Mouse (Mus musculus): Measurements from ENCODE around the gene Ndufb5.
"Not testable (repeated sequence)": the region's sequence is repeated elsewhere in the genome, so short reads cannot be mapped to it uniquely, and the experiment has no call there.

The Ndufb5 gene

DNA sequence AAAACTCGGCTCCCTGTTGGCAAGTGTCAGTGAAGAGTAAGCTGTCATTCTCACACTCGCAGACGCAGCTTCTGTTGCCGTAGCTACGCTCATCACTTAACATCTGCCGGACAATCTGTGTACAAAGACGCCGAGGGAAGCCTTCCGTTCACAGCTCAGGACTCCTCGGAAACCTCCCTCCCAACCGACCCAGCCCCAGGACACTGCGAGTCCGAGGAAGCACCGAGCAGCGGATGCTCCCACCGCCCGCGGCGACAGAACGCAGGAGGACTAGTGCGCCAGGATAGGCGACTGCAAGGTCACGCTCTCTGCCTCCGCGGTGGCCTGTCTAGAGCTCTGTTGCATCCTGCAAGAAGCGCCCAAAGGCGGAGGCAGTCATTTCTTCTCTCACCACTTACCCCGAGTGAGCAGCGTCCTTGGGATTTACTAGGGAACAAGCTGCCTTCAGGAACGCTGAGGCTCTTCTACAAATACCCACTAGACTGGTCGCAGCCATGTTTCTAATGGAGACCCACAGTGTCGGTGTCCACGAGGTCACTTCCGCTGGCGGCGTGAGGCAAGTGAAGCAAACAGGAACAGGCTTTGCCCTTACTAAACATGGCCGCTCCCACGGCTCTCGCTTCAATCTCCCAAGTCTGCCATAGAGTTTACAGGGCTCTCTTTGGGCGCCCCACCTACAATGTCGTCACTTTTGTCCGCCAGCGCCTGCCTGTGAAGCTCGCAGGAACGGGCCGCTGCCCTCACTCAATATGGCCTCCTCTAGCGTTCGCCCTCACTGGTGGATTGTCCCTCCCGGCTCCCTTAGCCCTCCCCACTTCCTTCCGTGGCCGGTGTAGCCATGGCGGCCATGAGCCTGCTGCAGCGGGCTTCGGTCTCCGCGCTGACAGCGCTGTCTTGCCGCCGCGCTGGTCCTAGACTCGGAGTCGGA lies at the start of gene Ndufb5:
Gene Ndufb5 (plus strand): TSS at position 747 of the 928 bp plus-strand sequence.
- DNase-seq (ENCODE audit: low spot score in 2 of 2): peak; percentile 97 to 99

DNA sequence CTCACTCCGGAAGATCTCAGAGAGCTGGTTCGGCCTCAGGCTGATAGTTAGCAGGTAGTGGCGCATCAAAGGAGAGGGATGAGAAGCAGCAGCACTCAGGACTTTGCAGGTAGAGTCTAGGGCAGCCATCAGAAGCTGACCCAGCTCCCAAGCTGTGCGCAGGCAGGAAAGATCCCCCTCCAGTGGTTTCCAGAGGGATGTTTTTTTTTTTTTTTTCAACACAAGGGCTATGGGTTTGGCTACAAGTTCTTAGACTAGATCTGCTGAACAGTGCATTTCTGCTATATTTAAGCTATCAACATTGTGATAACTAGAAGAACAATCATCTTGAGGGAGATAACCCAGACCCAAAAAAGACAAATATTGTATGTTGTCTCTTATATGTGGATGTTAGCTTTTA lies 49.6 kb upstream of the Ndufb5 start:
- no peak for DNase-seq (ENCODE audit: low spot score in 2 of 2)

DNA sequence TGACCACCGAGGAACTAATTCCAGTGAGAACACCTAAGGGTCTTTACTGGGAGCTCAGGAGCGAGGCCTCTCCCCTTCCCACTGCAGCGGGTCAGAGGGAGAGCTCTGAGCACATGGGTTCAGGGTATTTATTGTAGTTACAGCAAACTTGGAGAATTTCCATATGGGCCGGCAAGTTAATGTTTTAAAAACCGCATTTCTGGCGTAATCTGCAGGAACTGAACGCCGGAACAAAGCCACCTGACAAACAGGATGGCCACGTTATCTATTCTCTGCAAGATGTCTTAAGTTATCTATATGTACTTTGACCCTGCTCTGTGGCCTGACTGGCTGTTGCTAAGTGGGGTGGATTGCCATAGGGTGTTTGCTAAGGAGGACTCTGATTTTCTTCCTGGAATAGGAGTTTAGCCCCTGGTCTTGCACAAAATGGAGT lies 47.2 kb upstream of the Ndufb5 start:
- DNase-seq (ENCODE audit: low spot score in 2 of 2): no peak

DNA sequence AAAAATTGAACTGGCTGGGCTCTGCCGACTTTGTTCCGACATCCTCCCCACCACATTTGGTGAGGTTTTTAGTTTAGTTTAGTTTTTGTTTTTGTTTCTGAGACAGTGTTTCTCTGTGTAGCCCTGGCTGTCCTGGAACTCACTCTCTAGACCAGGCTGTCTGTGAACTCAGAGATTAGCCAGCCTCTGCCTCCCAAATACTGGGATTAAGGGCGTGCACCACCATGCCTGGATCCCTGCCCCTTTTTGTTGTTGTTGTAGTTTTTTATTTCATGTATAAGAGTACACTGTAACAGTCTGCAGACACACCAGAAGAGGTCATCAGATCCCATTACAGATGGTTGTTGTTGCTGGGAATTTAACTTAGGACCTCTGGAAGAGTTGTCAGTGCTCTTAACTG lies 46.8 kb upstream of the Ndufb5 start:
- DNase-seq (ENCODE audit: low spot score in 2 of 2): no peak

DNA sequence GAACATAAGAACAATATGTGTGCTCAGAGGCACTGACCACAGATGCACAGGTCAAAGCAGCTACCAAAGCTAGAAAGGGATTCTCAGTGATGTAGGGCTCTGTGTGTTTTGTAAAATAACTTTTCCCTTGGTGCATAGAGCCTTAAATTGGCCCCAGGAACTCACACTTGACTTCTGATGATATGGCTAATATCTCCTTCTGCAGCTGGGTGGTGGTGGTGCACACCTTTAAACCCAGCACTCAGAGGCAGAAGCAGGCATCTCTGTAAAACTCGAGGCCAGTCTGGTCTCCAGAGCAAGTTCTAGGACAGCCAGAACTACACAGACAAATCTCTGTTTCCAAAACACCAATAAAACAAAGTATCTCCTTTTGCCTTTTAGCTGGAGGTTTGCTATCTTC lies 45.9 kb upstream of the Ndufb5 start:
- no peak for DNase-seq (ENCODE audit: low spot score in 2 of 2)

DNA sequence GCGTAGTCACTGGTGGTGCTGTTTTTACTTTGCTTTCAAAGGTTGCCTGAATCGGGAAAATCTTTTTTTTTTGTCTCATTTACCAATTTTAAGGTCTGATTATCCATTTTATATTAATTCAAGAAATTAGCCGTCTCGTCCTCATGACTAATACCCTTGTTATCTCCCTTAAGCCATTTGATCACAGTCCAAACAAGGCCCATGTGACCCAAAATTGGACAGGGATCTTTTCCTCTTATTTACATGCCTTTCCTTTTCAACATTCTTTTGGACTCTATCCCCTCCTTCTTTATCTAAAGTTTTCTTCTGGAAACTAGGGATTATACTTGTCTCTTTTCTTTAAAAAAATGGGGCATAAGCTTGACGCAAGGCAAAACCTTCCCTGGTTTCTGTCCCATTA lies 44.9 kb upstream of the Ndufb5 start:
- DNase-seq (ENCODE audit: low spot score in 2 of 2): no peak

DNA sequence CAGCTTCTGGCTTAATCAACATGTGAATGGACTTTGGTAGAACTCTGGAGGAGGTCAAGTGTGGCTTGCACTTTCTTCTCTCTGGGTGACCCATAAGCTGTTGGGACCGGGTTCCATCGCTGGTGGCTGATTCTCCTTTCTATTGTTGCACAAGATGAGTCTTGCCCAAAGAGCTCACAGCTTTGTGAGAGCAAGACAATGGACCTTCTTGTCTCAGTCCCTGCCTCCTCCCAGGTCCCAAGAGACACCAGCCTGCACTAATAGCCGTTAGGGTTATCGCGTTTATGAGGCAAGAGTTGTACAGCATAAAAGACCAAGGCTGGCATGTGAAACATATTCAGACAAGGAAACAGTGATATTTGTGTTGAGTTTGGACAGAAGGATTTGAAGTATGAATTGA lies 42.6 kb upstream of the Ndufb5 start:
- no peak for DNase-seq (ENCODE audit: low spot score in 2 of 2)

DNA sequence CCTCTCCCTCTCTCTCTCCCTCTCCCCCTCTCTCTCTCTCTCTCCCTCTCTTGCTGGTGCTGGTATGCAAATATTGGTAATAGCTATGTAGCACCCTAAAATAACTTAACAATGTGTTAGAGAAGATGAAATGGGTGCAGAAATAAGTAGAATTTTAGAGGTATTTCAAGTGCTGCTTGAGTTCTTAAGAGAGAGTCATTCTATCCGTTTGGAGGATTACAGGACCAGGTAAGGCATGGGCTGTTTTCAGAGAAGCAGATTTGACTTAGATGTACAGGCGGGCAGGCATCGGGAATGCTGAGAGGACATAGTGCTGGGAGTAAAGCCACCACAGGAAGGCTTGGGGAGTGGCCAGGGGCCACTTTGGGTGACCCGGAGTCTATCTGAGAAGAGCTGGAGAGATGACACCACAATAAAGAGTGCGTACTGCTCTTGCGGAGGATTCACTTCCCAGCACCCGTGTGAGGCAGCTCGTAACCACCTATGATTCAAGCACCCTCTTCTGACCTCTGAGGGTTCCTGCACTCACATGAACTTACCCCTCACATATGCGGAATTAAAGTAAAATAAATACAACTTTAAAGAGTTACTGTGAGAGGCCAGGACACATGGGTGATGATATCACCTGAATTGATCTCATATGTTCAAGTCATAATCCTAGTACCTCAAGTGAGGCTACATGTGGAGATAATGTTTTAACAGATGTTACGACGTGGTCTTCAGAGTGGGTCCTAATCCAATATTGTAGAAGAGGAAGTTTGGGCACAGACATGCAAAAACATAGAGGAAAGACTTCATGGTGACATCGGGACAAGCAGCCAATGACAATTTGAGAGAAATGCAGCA lies 41.8 kb upstream of the Ndufb5 start:
- no peak for DNase-seq (ENCODE audit: low spot score in 2 of 2)

DNA sequence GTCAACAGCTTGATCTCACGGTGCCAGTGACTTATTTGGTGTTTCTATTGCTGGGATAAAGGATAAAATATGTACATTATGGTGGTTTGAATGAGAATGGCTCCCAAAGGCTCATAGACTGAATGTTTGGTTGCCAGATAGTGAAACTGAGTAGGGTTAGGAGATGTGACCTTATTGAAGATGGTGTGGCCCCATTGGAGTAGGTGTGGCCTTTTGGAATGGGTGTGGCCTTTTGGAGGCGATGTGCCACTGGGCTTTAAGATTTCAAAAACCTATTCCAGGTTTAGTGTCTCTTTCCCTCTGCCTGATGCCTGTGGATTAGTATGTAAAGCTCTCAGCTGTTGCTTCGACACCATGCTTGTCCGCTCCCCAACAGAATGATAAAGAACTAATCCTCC lies 41.2 kb upstream of the Ndufb5 start:
- no peak for DNase-seq (ENCODE audit: low spot score in 2 of 2)

DNA sequence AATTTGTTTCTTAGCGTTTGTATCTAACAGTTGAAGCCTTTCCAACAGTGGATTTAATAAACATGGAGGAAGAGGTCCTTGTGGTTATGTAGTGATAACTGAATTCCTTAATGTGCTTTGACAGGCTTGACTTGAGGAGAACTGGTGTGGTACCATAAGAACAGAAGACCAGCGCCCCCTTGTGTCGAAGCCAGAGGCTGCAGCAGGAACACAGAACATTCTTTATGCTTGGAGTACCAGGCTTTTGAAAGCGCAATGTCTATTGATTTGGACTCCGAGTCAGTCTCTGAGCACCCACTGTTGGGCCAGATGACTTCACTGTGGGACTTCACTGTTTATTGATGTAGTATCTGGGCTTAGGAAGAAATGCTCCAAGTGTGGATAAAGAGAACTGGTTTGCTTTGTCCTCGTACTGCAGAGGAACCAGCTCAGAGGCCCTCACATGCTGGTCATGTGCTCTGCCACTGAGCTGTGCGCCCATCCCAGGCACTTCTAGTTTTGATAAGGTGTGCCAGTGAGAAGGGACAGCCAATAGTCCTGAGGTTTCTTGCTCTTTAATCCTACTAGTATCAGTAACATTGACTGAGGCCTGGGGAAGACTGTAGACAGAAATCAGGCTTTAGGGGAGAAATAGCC lies 38.4 kb upstream of the Ndufb5 start:
- DNase-seq (ENCODE audit: low spot score in 2 of 2): peak; percentile 84 to 89

DNA sequence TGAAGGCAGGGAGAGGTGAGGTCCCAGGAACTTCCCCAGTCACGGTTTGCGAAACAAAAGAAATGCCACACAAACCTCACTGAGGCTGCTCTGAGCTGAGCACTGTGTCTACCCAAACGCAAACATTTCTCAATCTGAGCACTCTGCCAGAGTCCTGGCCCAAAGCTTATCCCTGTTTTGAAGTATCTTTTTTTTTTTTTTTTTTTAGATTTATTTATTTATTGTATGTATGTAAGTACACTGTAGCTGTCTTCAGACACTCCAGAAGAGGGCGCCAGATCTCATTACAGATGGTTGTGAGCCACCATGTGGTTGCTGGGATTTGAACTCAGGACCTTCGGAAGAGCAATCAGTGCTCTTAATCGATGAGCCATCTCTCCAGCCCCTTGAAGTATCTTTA lies 32.8 kb upstream of the Ndufb5 start:
- DNase-seq (ENCODE audit: low spot score in 2 of 2): not testable (repeated sequence)

DNA sequence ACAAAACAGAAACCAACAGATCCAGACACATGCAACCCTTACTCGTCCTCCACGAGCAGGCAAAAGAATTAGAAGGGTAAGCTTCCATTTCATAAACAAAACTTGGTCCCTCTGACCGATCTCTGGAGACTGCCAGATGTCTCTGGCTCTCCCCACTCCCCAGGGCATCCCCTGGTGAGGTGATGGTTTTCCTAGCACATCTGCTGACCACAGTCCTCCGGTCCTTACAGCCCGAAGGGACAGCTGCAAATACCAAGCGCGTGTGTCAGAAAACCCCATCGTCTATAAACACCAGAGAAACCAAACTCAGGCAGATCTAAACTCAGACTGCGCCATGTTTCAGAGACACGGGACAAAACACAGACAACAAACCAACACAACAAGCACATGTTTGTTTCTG lies 32.2 kb upstream of the Ndufb5 start:
- DNase-seq (ENCODE audit: low spot score in 2 of 2): not testable (repeated sequence)

DNA sequence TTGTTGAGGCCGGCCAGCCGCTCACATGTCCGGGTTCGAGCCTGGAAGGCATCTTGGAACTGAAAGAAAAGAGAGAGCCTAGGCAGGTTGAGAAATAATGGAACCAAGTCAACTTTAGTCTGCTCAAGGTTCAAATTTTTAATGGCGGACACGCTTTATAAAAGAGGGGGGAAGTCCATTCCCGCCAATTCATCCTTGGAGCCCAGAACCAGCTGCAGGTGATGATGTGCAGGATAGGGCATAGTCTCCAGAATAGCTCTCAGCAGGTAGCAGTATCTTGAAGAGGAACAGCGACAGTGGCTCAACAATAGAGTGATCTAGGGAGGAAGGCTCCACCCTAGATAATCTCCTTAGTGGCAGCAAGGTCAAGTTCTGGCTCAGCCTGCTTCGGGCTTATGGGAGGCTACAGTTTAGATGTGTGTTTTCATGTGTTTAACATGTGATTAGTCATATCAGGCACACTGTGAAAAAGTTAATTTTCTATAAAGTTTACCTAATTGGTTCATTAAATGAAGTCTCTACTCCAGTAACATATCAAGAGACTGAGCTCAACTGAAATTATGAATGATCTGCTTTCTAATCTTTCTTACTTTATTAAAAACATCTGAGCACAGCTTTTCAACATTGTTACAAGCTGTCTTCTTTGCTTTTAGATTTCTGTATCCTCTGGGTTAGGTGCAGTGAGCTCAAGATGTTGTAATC lies 31.0 kb upstream of the Ndufb5 start, which contains the start of gene Actl6a:
Gene Actl6a (plus strand): TSS at position 652 of the 702 bp plus-strand sequence.
- DNase-seq (ENCODE audit: low spot score in 2 of 2): not testable (repeated sequence)

DNA sequence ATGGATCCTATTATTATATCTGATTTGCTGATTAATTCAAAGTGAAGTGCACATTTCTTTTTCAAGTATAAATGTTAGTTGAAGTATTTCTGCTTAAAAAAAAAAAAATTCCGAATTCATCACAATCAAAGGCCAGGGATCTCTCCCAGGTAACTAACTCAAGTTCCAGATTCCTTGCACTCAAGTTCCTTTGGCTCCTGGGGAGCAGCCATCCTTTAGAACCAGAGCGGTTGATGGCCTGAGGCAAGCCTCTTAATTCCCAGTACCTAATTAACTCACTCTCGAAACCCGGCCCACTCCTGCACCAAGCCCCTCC lies 28.8 kb upstream of the Ndufb5 start:
- no peak for DNase-seq (ENCODE audit: low spot score in 2 of 2)

DNA sequence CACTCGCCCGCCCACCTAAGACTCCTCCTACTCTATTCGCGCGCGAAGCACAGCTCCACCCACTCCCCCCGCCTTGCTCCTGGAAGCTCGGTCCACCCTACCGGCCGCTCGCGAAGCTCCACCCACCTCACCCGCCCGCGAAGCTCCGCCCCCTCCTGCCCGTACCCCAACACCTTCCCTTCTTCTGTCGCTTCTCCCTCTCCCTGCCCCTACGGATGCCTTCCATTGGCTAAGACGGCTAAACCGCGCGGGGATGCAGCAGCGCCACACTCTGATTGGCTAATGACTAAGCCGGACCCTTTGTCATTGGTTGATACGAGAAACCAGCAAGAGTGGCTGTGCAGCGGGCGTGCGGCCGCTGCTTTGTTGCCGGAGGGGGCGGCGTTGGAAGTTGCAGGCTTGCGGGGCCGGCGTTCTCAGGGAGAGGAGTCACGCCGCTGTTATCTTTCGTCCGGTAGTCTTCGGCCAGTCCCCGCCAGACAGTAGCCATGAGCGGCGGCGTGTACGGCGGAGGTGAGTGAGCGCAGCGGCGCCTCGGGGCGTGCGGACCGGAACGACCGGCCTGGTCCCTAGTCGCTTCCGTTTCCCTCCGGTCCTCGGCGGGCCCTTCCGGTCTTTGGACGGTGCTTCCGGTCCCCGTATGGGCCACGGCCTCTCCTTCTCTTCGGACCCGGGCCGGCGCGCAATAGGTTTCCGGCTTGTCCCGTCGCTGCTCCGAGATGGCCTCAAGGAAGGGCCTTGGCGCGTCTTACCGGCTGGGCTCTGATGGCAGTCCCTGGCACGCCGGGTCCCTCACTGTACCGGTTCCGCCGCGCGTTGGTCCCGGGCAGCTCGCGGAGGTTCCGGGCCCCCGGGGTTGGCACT lies 28.2 kb upstream of the Ndufb5 start:
- peak; percentile 97 to 98 for DNase-seq (ENCODE audit: low spot score in 2 of 2)

DNA sequence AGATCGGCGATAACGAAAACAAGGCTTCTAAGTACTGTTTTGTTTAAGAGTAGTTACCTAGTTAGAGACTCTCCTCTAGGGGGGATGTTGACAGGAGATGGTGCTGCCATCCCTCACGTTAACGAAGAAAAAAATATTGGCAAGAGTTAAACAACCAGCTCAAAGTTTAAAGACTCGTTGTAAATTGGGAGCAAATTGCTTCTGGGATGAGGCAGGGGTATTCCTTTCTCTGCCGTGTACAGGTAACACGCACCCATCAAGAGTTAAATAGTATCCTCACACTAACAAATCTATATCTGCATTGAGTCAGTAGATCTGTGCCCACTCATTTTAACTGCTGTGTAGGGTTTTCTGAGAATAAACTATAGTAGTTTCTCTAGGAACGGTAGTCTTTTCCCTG lies 27.4 kb upstream of the Ndufb5 start:
- DNase-seq (ENCODE audit: low spot score in 2 of 2): no peak

DNA sequence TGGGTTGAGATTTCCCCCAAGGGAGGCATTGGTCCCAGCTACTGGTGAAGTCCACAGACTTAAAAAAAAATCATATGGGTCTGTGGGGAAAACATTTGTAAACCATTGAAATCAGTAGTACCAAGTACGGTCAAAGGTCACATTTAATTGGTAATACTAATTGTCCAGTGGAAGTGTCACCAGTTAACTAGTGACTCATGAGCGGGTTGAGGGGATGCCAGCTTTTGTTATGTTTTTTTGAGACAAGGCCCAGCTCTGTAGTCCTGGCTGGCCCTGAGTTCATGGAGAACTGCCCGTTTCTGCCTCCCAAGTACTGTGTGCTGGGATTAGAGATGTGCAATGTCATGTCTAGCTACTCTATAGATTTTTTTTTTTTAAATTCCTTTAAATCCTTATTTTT lies 23.1 kb upstream of the Ndufb5 start:
- no peak for DNase-seq (ENCODE audit: low spot score in 2 of 2)

DNA sequence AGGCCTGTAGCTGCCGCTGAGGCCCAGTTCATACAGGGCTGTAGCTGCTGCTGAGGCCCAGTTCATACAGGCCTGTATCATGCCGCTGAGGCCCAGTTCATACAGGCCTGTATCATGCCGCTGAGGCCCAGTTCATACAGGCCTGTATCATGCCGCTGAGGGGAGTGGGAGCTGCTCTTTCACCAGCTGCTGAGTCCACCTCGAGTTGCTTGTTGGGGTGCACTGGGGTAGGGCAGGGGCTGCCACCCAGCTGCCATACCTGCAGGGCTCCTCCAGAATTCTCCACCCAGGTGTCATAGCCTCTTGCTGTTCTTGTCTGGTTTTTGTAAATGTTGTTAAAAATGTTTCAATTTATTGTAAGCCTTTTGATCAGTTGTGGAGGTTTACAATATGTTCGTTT lies 19.4 kb upstream of the Ndufb5 start:
- not testable (repeated sequence) for DNase-seq (ENCODE audit: low spot score in 2 of 2)

DNA sequence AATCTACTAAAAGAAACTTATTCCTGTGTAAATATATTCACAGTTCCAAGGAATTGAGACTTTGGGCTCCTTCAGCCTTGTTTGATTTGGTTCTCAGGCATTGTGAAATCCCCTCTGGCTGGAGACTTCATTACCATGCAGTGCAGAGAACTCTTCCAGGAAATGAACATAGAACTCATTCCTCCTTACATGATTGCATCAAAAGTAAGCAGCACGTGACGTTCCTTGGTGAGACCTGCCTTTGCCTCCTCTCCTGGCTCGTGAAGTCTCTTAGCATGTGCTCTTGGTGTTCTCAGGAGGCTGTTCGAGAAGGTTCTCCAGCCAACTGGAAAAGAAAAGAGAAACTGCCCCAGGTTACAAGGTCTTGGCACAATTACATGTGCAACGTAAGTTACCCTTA lies 18.5 kb upstream of the Ndufb5 start:
- DNase-seq (ENCODE audit: low spot score in 2 of 2): no peak

DNA sequence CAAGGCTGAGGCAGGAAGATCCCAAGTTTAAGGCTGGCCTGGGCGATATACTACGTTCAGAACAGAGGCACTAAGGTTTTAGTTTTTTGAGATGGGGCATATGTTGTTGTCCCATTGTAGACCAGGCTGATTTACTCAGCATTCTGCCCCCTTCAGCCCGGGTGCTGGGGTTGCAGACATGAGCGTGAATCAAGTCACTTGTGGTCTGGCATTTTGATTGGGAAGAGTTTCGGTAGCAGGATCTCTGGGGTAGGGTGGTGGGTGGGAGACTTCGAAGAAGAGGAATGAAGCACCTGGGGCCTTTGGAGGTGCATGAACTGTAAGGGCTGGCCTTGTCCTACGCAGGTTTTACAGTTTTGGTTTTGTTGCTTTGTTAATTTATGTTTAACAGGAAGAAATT lies 12.6 kb upstream of the Ndufb5 start:
- no peak for DNase-seq (ENCODE audit: low spot score in 2 of 2)

DNA sequence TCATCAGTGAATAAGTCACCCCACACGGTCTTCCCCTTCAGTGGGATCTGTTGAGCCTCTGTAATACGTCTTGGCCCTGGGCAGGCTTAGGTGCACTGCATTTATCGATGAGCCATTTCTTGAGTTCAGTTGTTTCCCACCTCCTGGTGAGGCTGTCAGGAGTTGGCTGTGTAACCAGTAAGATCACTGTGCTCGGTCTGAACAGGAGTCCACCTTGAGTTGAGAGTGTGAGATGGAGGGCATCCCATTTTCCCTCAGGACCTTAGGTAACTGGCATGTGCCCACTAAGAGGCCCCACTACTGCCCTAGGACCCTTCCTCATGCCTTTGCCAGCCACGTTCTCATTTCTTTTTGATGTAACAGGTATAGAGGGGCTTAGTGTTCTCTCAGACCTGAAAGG lies 10.8 kb upstream of the Ndufb5 start:
- no peak for DNase-seq (ENCODE audit: low spot score in 2 of 2)
